Mouse (Mus musculus) forebrain, embryonic 16.5 days (tissue): Measurements from ENCODE around the gene Kcnj15. TPM values are rescaled to one million over a fixed set of nuclear protein-coding genes. Genes with fewer than 3 reads are reported as not detected.

ENCODE experiments used
- ATAC-seq: fragments of 200-750 bp; cut with Nextera tagmentation; 2 replicates; pipeline ENCODE4 v1.8.0; 2017; ENCODE audit warnings: mild to moderate bottlenecking, moderate library complexity
- H3K27ac ChIP-seq: fragments of 300-500 bp; sonication (generic); 2 replicates; pipeline ENCODE4 v1.5.1; 2014; ENCODE audit warnings: low read length, control low read depth
- H3K27me3 ChIP-seq: fragments of 300-500 bp; sonication (generic); replicated peaks from 2 replicates; pipeline ENCODE4 v1.6.1; 2014; ENCODE audit warnings: low read length; ENCODE audit not compliant: control insufficient read depth, insufficient read depth
- H3K36me3 ChIP-seq: fragments of 300-500 bp; sonication (generic); 2 replicates; pipeline ENCODE4 v1.6.1; 2014; ENCODE audit not compliant: control insufficient read depth, insufficient read depth
- H3K4me1 ChIP-seq: fragments of 300-500 bp; sonication (generic); replicated peaks from 2 replicates; pipeline ENCODE4 v1.6.1; 2014; ENCODE audit warnings: low read length; ENCODE audit not compliant: control insufficient read depth, insufficient read depth
- H3K4me2 ChIP-seq: fragments of 300-500 bp; sonication (generic); 2 replicates; pipeline ENCODE4 v1.6.1; 2014; ENCODE audit warnings: mild to moderate bottlenecking, low read length, control low read depth
- H3K4me3 ChIP-seq: fragments of 300-500 bp; sonication (generic); replicated peaks from 2 replicates; pipeline ENCODE4 v1.5.1; 2014; ENCODE audit warnings: mild to moderate bottlenecking, low read length, control low read depth
- H3K9ac ChIP-seq: fragments of 300-500 bp; sonication (generic); replicated peaks from 2 replicates; pipeline ENCODE4 v1.6.1; 2014; ENCODE audit warnings: low read depth, low read length, control low read depth
- H3K9me3 ChIP-seq: fragments of 300-500 bp; sonication (generic); 2 replicates; pipeline ENCODE4 v1.6.1; 2016; ENCODE audit warnings: low read length; ENCODE audit not compliant: control insufficient read depth
- WGBS: fragments of 180-500 bp; shearing (Covaris S2); extraction: QIAGEN DNeasy Blood & Tissue Kit; methylation state at CpG from one replicate; pipeline ENCODE4 v1.1.7; 2014; 5-methylcytosine and 5-hydroxymethylcytosine counted together
- polyA plus RNA-seq: library from polyadenylated mRNA; unstranded; fragments of >200 nt; fragmentation: Nextera tagmentation; extraction: Ambion mirVana; gene quantifications from 2 replicates; pipeline ENCODE4 v1.2.1, GENCODE M21; 2015

The Kcnj15 gene
- 0.14 TPM in 1 of 2 replicates, not detected in the other for polyA plus RNA-seq

DNA sequence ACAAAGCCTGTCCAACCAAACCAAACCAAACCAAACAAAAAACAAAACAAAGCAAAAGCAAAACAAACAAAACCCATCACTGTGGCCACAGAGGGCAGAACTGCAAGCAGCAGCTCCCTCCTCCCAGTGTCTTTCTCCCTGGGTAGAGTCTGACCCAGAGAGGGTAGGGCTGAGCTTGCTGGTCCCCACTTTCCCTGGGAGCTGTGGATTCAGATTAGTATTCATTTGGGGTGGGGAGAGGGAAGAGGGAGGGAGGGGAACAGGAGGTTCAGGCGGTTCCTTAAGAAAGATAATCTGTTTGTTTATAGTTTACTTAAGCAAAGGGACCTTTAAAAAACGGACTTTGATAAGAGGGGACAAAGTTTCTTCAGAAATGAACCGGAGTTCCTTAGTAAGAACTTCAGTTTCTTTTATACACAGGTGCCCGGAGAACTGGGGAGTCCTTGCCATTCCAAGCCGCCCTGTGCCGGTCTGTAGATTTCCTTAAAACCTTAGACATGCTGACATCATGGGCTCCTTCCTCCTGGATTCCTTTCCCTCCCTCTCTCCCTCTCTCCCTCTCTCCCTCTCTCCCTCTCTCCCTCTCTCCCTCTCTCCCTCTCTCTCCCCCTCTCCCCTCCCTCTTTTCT is at the start of gene Kcnj15:
Gene Kcnj15 (plus strand): TSS at position 293 of the 629 bp plus-strand sequence.
- ATAC-seq = no peak
- Histone ChIP-seq H3K4me1 (no peaks in the 10 kb centered on the region), H3K9me3 (no peaks in the 10 kb centered on the region), H3K9ac (no peak within 1 kb of the TSS), H3K4me3 (no peak within 1 kb of the TSS), H3K36me3 (no peaks in the 10 kb centered on the region), H3K27me3 (no peaks in the 10 kb centered on the region), H3K4me2 (no peak within 1 kb of the TSS), H3K27ac (no peak within 1 kb of the TSS)
- 33% methylated on average over 6 of the region's 6 CpGs for WGBS

DNA sequence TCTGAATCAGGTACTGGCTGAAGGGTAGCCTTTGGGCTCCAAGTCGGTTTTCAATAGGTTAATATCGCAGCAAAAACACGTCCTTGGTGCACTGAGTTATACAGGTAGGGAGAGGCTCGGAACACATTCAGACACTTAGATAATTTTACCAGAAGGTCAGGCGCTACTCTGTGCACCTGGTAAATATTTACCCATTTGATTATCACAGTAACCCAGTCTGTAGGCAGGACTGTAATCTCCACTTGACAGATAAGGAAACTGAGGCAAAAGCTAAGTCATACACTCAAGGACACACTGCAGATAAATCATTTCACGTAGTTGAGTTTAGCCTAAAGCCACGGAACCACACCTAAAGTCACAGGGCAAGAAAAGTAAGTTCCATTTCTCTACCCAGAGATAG is 49.1 kb upstream of the Kcnj15 start:
- 92% methylated on average over 7 of the region's 7 CpGs for WGBS
- H3K27me3 ChIP-seq = no peaks in the 10 kb centered on the region
- H3K4me2 ChIP-seq = no peak overlapping the region
- H3K27ac ChIP-seq = no peak overlapping the region
- no peaks in the 10 kb centered on the region for H3K4me1 ChIP-seq
- no peaks in the 10 kb centered on the region for H3K9me3 ChIP-seq
- no peaks in the 10 kb centered on the region for H3K36me3 ChIP-seq
- no peak overlapping the region for H3K9ac ChIP-seq
- ATAC-seq = no peak
- H3K4me3 ChIP-seq = no peak overlapping the region

DNA sequence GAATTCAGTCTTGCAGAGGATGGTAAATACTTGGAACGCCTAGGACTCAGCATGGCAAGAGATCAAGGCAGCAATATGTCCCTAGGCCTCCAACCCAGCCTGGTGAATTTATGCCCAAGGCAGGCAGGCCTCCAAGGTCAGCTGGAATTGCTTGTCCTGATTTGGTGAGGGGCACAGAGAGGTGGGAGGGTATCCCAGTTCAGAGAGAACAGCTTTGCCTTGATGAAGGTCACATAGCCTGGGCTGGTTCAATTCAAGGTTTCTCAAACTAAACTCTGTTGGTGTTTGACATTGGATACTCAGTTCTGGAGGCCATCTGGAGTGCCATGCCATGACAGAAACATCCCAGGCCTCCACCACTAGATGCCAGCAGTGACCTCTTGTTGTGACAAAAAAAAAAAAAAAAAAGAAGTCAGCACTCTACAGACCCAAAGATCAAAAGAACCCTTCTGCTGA is 48.3 kb upstream of the Kcnj15 start:
- H3K27me3 ChIP-seq = no peaks in the 10 kb centered on the region
- no peaks in the 10 kb centered on the region for H3K4me1 ChIP-seq
- no peak overlapping the region for H3K27ac ChIP-seq
- WGBS = 56% methylated on average over 1 of the region's 1 CpGs
- no peaks in the 10 kb centered on the region for H3K36me3 ChIP-seq
- no peak overlapping the region for H3K9ac ChIP-seq
- ATAC-seq = no peak
- H3K4me3 ChIP-seq = no peak overlapping the region
- H3K9me3 ChIP-seq = no peaks in the 10 kb centered on the region
- no peak overlapping the region for H3K4me2 ChIP-seq

DNA sequence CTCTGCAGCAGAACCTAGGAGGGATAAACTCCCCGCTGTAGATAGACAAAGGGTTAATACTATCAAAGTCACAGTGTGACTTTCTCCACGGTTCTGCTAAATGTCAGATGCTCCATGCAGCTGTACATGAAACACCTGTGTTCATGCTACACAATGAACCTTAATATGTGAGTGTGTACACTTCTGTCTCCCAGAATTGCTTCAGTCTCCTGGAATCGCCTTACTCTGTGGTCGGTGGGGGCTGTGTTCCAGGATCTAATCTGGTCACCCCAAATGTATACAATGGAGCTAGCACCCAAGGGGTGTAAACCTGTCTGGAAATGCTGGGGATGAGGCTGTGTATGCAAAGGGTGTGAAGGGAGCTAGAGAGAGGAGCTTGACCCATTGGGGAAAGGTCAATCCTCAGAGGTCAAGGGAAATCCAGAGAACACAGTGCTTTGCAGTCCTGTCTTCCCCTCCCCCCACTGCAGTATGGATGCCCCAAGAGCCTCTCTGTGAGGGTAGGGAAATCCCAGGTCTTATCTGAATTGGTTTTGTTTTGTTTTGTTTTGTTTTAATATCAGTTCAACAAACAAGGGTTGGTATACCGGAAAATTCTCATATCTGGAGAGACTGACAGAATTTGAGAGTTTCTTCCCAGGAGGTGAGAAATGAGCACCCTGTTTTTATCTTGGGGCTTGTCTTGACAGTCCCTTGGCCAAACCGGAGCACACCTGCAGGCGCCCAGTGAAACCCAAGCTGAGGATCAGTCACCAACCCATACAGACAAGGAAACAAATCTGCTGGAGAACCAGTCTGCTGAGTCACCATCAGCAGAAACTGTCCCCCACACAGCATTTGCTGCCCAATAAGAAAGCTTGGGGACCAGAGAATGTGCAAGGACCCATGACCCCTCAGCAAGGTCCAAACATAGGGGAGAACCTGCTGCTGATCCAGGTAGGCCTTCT is 42.8 kb upstream of the Kcnj15 start:
- Histone ChIP-seq H3K36me3 (no peaks in the 10 kb centered on the region), H3K27ac (no peak overlapping the region), H3K27me3 (no peaks in the 10 kb centered on the region), H3K9ac (no peak overlapping the region), H3K4me3 (no peak overlapping the region), H3K4me2 (no peak overlapping the region), H3K9me3 (no peaks in the 10 kb centered on the region), H3K4me1 (no peaks in the 10 kb centered on the region)
- ATAC-seq = no peak
- 78% methylated on average over 7 of the region's 7 CpGs for WGBS

DNA sequence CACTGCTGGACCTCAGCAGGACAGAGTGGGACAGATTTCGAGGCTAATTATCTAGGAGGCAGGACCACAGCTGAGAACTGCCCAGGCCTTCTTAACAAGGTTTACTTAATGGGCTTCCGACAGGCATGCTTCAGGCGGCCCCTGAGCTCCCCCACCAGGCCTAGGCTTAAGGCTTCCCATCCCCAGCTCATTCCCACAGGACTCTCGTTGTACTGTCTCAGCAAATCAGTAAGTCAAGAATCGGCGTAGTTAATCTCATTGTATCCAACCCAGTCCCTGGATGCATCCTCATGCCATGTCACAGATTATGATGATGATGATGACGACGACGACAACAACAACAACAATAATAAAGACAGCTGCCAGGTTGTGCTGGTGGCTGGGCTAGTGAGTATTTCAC is 41.6 kb upstream of the Kcnj15 start:
- Histone ChIP-seq H3K27me3 (no peaks in the 10 kb centered on the region), H3K36me3 (no peaks in the 10 kb centered on the region), H3K4me1 (no peaks in the 10 kb centered on the region), H3K9ac (no peak overlapping the region), H3K4me2 (no peak overlapping the region), H3K4me3 (no peak overlapping the region), H3K9me3 (no peaks in the 10 kb centered on the region), H3K27ac (no peak overlapping the region)
- no peak for ATAC-seq
- 62% methylated on average over 9 of the region's 9 CpGs for WGBS

DNA sequence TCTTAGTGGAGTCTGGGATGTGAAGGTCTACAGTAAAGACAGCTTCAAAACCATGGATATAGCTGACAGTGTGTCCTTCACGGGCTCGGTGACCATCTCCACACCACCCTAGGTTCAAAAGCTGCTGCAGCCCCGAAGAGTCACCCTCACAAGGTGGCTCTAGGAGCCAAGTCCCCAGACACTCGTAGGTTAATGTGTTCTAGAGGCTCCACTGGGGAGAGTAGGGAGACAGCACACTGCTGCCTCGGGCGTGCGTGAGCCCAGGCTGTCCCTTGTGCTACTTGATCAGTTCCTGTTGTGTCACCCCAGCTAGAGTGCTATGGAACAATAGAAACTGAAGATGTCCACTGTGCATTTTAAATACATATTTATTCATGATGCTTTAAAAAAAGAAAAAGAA is 41.0 kb upstream of the Kcnj15 start:
- no peak for ATAC-seq
- Histone ChIP-seq H3K36me3 (no peaks in the 10 kb centered on the region), H3K27me3 (no peaks in the 10 kb centered on the region), H3K4me1 (no peaks in the 10 kb centered on the region), H3K27ac (no peak overlapping the region), H3K4me3 (no peak overlapping the region), H3K9me3 (no peaks in the 10 kb centered on the region), H3K4me2 (no peak overlapping the region), H3K9ac (no peak overlapping the region)
- 91% methylated on average over 7 of the region's 7 CpGs for WGBS

DNA sequence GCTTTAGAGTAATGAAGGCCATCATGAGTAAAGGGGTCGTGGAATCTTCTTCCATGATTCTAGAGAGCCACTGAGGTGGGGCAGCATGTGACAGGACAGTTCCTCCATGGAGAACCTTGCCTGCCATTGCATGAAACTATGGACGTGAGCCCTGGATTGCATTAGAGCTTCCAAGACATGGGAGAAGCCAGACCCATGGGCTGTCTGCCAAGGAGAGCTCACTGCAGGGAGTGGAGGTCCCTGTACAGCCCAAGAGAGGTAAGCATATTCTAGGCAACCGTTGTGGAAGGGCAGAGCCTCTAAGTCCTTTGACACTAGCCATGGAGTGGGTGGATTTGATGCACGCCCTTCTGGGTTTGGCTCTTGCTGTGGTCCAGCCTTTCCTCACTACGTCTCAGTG is 40.5 kb upstream of the Kcnj15 start:
- no peaks in the 10 kb centered on the region for H3K4me1 ChIP-seq
- H3K27me3 ChIP-seq = no peaks in the 10 kb centered on the region
- WGBS = 84% methylated on average over 5 of the region's 5 CpGs
- no peak overlapping the region for H3K4me3 ChIP-seq
- no peak overlapping the region for H3K9ac ChIP-seq
- H3K36me3 ChIP-seq = no peaks in the 10 kb centered on the region
- no peak for ATAC-seq
- H3K9me3 ChIP-seq = no peaks in the 10 kb centered on the region
- H3K27ac ChIP-seq = no peak overlapping the region
- H3K4me2 ChIP-seq = no peak overlapping the region

DNA sequence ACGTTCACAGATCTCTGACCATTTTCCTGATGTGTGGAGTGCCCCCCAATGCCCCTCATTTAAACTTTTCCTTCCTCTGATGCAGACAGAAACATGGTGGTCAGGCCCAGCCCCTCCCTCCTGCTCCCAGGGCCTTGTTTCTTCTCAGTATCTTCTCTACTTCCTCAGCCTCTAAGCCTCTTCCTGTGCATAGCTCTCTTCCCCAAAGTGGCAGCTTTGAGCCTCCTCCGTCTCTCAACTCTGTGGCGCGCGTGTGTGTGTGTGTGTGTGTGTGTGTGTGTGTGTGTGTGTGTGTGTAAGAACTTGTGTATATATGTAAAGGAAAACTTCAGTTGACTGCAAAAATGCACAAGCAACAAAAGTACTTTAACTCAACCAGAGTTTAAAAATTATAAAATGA is 38.6 kb upstream of the Kcnj15 start:
- no peak overlapping the region for H3K4me2 ChIP-seq
- H3K4me3 ChIP-seq = no peak overlapping the region
- no peaks in the 10 kb centered on the region for H3K27me3 ChIP-seq
- no peaks in the 10 kb centered on the region for H3K36me3 ChIP-seq
- WGBS = 81% methylated on average over 5 of the region's 5 CpGs
- no peak overlapping the region for H3K9ac ChIP-seq
- no peak overlapping the region for H3K27ac ChIP-seq
- no peaks in the 10 kb centered on the region for H3K9me3 ChIP-seq
- H3K4me1 ChIP-seq = no peaks in the 10 kb centered on the region
- no peak for ATAC-seq

DNA sequence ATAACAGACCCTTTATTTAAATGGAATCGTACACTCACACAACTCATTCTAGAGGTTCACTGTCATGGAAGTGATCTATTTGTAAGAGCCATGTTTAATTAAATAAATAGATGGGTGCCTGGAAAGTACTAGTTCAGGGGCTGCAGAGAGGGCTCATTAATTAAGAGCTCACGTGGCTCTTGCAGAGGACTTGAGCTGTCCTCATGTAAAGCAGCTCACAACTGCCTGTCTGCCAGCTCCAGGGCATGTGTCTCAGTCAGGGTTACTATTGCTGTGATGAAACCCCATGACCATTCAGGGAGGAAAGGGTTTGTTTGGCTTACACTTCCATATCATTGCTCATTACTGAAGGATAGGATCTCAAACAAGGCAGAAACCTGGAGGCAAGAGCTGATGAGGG is 37.9 kb upstream of the Kcnj15 start:
- ATAC-seq = no peak
- no peak overlapping the region for H3K27ac ChIP-seq
- 48% methylated on average over 2 of the region's 2 CpGs for WGBS

More for the DNA sequence above, 37.9 kb upstream of the Kcnj15 start:
- Histone ChIP-seq H3K4me2 (no peak overlapping the region), H3K27me3 (no peaks in the 10 kb centered on the region), H3K4me1 (no peaks in the 10 kb centered on the region), H3K9ac (no peak overlapping the region), H3K4me3 (no peak overlapping the region), H3K36me3 (no peaks in the 10 kb centered on the region), H3K9me3 (no peaks in the 10 kb centered on the region)
